Mouse (Mus musculus) liver, embryonic 11.5 days (tissue): ENCODE data around the gene Myo16. TPM values are rescaled to one million over a fixed set of nuclear protein-coding genes. Genes with fewer than 3 reads are reported as not detected.

Experiments used
- ATAC-seq: fragments of 200-750 bp; cut with Nextera tagmentation; replicated peaks from 2 replicates; pipeline ENCODE4 v1.8.0; 2017; ENCODE audit warnings: moderate number of reproducible peaks, mild to moderate bottlenecking, moderate TSS enrichment, moderate library complexity; ENCODE audit not compliant: low FRiP score
- DNase-seq: peaks from one replicate; pipeline ENCODE4 v3.0.0-alpha.2; 2017; ENCODE audit warnings: low spot score
- H3K27ac ChIP-seq: fragments of 300-500 bp; sonication (generic); 2 replicates; pipeline ENCODE4 v1.5.1; 2014; ENCODE audit warnings: mild to moderate bottlenecking, low read depth, low read length, control low read depth
- H3K27me3 ChIP-seq: fragments of 300-500 bp; sonication (generic); replicated peaks from 2 replicates; pipeline ENCODE4 v1.6.1; 2014; ENCODE audit warnings: low read length, mixed read lengths; ENCODE audit not compliant: control insufficient read depth, insufficient read depth
- H3K36me3 ChIP-seq: fragments of 300-500 bp; sonication (generic); 2 replicates; pipeline ENCODE4 v1.6.1; 2014; ENCODE audit warnings: mild to moderate bottlenecking, low read length, moderate library complexity, mixed read lengths; ENCODE audit not compliant: control insufficient read depth, insufficient read depth
- H3K4me1 ChIP-seq: fragments of 300-500 bp; sonication (generic); replicated peaks from 2 replicates; pipeline ENCODE4 v1.6.1; 2014; ENCODE audit warnings: low read length, mixed read lengths; ENCODE audit not compliant: control insufficient read depth, insufficient read depth
- H3K4me2 ChIP-seq: fragments of 300-500 bp; sonication (generic); 2 replicates; pipeline ENCODE4 v1.6.1; 2014; ENCODE audit warnings: mild to moderate bottlenecking, control low read depth, moderate library complexity
- H3K4me3 ChIP-seq: fragments of 300-500 bp; sonication (generic); 2 replicates; pipeline ENCODE4 v1.5.1; 2014; ENCODE audit warnings: low read depth, low read length, control low read depth
- H3K9ac ChIP-seq: fragments of 300-500 bp; sonication (generic); 2 replicates; pipeline ENCODE4 v1.6.1; 2014; ENCODE audit warnings: low read depth, low read length, control low read depth
- H3K9me3 ChIP-seq: fragments of 300-500 bp; sonication (generic); 2 replicates; pipeline ENCODE4 v1.6.1; 2016; ENCODE audit warnings: low read length, inconsistent platforms, mixed read lengths; ENCODE audit not compliant: control insufficient read depth
- WGBS: fragments of 180-500 bp; shearing (Covaris S2); extraction: QIAGEN DNeasy Blood & Tissue Kit; methylation state at CpG from one replicate; pipeline ENCODE4 v1.1.7; 2014; 5-methylcytosine and 5-hydroxymethylcytosine counted together
- polyA plus RNA-seq: library from polyadenylated mRNA; unstranded; fragments of >200 nt; fragmentation: Nextera tagmentation; extraction: Ambion mirVana; gene quantifications from 2 replicates; pipeline ENCODE4 v1.2.1, GENCODE M21; 2014

Myo16 gene
- polyA plus RNA-seq, 1 experiment from 2014 or later, result 0.07 TPM

- WGBS, result 67% methylated on average over 9 of the region's 9 CpGs
- Histone ChIP-seq H3K9me3 (no peaks in the 10 kb centered on the region), H3K9ac (no peak overlapping the region), H3K4me1 (no peaks in the 10 kb centered on the region), H3K4me2 (no peak overlapping the region), H3K36me3 (no peaks in the 10 kb centered on the region), H3K27ac (no peak overlapping the region), H3K27me3 (no peaks in the 10 kb centered on the region), H3K4me3 (no peak overlapping the region)
- ATAC-seq (no peak), DNase-seq (no peak)
Measured at GRCm38 (mm10) chr8:10173033-10173747, 19.5 kb downstream of the Myo16 start.

GRCm38 (mm10) chr8:10174201-10174840 is 20.6 kb downstream of the Myo16 start:
- ATAC-seq, result no peak
- Histone ChIP-seq H3K4me3 (no peak overlapping the region), H3K9ac (no peak overlapping the region), H3K27ac (no peak overlapping the region), H3K27me3 (no peaks in the 10 kb centered on the region), H3K36me3 (no peaks in the 10 kb centered on the region), H3K9me3 (no peaks in the 10 kb centered on the region), H3K4me1 (no peaks in the 10 kb centered on the region), H3K4me2 (no peak overlapping the region)
- DNase-seq, result no peak
- 54% methylated on average over 5 of the region's 5 CpGs for WGBS

DNA sequence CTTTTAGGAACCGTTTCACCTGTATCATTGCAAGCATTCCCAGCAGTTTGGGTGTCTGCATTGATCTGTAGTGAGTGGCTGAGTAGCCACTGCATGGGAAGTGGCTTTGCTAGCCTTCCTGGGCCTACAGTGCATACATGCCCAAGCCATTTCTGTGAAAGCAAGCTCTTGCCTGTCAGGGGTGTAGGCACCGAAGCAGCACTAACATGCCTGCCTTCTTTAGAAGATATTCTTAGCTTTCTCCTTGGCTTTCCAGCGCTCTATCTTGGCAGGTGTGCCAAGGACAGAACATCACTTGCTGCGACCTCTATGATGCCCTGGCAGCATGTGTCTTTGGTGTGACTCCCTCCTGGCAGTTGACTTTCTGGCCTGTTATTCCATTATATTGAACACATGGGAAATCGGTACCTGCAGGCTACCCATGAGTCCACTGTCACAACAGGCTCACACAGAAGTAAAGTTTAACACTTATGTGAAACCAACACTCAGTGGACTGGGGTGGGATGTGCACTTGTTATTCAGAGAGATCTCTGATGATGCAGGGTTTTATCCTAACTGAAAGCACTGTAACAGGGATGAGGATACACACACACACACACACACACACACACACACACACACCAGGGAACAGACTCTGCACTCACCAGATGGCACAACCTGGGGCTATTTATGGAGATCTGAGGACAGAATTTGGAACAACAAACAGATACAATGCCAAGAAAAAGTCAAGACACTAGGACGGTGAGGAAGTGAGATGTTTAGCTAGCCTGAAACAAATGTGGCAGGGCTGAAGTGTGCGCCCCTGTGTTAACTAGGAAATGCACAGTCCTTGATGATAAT is 21.4 kb downstream of the Myo16 start:
- H3K9me3 ChIP-seq, result no peaks in the 10 kb centered on the region
- no peak overlapping the region for H3K4me3 ChIP-seq
- no peak overlapping the region for H3K9ac ChIP-seq
- H3K4me2 ChIP-seq, result no peak overlapping the region
- ATAC-seq, result no peak
- H3K36me3 ChIP-seq, result no peaks in the 10 kb centered on the region
- no peaks in the 10 kb centered on the region for H3K27me3 ChIP-seq
- 80% methylated on average over 7 of the region's 7 CpGs for WGBS
- no peak overlapping the region for H3K27ac ChIP-seq
- DNase-seq, result no peak
- H3K4me1 ChIP-seq, result no peaks in the 10 kb centered on the region

DNA sequence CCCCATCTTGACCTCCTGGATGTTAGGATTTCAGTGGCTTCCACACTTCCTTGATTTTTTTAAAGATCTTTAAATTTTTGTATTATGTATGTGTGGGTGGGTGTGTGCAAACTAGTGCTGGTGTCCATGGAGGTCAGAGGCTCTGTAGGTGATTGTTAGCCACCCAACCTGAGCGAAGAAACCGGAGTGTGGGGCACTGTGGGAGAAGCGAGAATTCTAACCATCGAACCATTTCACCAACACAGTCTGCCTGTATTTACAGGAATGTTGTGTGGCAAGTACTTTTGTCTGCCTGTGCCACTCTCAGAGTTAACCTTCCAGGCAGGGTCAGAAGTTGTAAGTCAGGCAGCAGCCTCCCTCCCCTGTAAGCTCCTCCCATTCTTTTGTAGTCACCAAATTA is 22.3 kb downstream of the Myo16 start:
- Histone ChIP-seq H3K9me3 (no peaks in the 10 kb centered on the region), H3K27me3 (no peaks in the 10 kb centered on the region), H3K4me1 (no peaks in the 10 kb centered on the region), H3K9ac (no peak overlapping the region), H3K27ac (no peak overlapping the region), H3K4me3 (no peak overlapping the region), H3K4me2 (no peak overlapping the region), H3K36me3 (no peaks in the 10 kb centered on the region)
- no peak for ATAC-seq
- DNase-seq, result no peak
- WGBS, result 81% methylated on average over 4 of the region's 4 CpGs

DNA sequence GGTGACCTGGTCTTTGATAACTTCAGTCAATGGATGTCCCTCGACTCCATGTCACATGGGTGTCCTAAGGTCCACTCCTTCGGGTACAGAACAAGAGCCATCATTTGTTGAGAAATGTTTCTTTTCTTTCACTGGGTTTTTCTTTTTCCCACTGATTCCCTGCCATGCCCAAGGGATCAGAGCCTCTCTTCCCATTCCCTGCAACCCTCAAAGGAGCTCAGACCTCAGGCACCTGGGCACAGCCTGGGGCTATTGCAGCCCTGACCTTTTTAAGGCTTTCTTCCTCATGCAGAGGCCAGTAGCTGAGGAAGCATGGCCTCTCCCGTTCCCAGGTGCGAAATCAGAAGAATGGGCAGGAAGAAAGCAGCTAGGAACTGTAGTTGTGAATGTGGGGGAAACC is 23.4 kb downstream of the Myo16 start:
- H3K9me3 ChIP-seq, result no peaks in the 10 kb centered on the region
- no peaks in the 10 kb centered on the region for H3K27me3 ChIP-seq
- DNase-seq (no peak), ATAC-seq (no peak)
- no peak overlapping the region for H3K4me2 ChIP-seq
- 65% methylated on average over 4 of the region's 4 CpGs for WGBS
- no peak overlapping the region for H3K9ac ChIP-seq
- H3K4me1 ChIP-seq, result no peaks in the 10 kb centered on the region
- no peak overlapping the region for H3K4me3 ChIP-seq
- no peaks in the 10 kb centered on the region for H3K36me3 ChIP-seq
- no peak overlapping the region for H3K27ac ChIP-seq

DNA sequence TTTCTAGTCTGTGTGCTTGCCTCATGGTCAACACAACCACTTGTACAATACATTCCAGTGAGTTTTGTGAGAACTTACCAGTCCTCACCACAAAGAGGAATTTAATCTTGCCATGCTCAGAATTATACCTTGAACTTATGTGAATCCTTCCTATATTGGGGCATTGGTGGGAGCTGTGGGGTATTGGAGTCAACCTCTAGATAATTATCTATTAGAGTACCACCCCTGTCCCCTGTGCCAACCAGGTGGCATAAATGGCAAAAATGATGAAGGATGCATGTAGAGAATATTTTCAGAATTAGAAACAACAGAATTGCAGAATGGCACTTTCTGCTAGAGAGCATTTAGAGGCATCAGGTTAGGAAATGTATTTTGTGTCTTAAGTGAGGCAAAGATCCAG is 25.3 kb downstream of the Myo16 start:
- H3K4me1 ChIP-seq, result no peaks in the 10 kb centered on the region
- ATAC-seq (no peak), DNase-seq (no peak)
- no peak overlapping the region for H3K9ac ChIP-seq
- H3K27me3 ChIP-seq, result no peaks in the 10 kb centered on the region
- no peak overlapping the region for H3K27ac ChIP-seq
- no peak overlapping the region for H3K4me2 ChIP-seq
- H3K4me3 ChIP-seq, result no peak overlapping the region
- H3K36me3 ChIP-seq, result no peaks in the 10 kb centered on the region
- no peaks in the 10 kb centered on the region for H3K9me3 ChIP-seq

GRCm38 (mm10) chr8:10190607-10191006 is 36.9 kb downstream of the Myo16 start:
- no peak overlapping the region for H3K4me2 ChIP-seq
- ATAC-seq (no peak), DNase-seq (no peak)
- H3K4me3 ChIP-seq, result no peak overlapping the region
- peaks cover under 1% of the 10 kb centered on the region; the same call in 1 of the 2 replicates for H3K9me3 ChIP-seq
- no peak overlapping the region for H3K27ac ChIP-seq
- no peaks in the 10 kb centered on the region for H3K36me3 ChIP-seq
- H3K4me1 ChIP-seq, result no peaks in the 10 kb centered on the region
- H3K27me3 ChIP-seq, result no peaks in the 10 kb centered on the region
- 83% methylated on average over 6 of the region's 6 CpGs for WGBS
- no peak overlapping the region for H3K9ac ChIP-seq

- ATAC-seq, result no peak
- H3K27me3 ChIP-seq, result no peaks in the 10 kb centered on the region
- WGBS, result 77% methylated on average over 7 of the region's 7 CpGs
- no peak overlapping the region for H3K27ac ChIP-seq
- H3K9ac ChIP-seq, result no peak overlapping the region
- H3K36me3 ChIP-seq, result no peaks in the 10 kb centered on the region
- H3K4me2 ChIP-seq, result no peak overlapping the region
- peak; percentile 5 for DNase-seq
- H3K4me1 ChIP-seq, result no peaks in the 10 kb centered on the region
- no peaks in the 10 kb centered on the region for H3K9me3 ChIP-seq
- H3K4me3 ChIP-seq, result no peak overlapping the region
Measured at GRCm38 (mm10) chr8:10198164-10198563, 44.5 kb downstream of the Myo16 start.
